Mouse (Mus musculus): ENCODE results near the gene Arhgap31. TPM values are rescaled to one million over a fixed set of nuclear protein-coding genes. Genes with fewer than 3 reads are reported as not detected.
A peak's percentile ranks its signal among the peaks of the same experiment; 100 is the strongest.

The Arhgap31 gene
- polyA plus RNA-seq, 1 experiment from 2014 or later: 8.0 TPM

- 61% methylated on average over 6 of the region's 6 CpGs for WGBS
- no peak overlapping the region for H3K9ac ChIP-seq (replicated peaks; ENCODE audit: low read length)
- ATAC-seq (replicated peaks; ENCODE audit: insufficient number of reproducible peaks, low FRiP score, low TSS enrichment, low read depth): no peak
These were observed 80.9 kb downstream of the Arhgap31 start for GRCm38 (mm10) chr16:38632147-38632546.

GRCm38 (mm10) chr16:38625811-38626369, 87.2 kb downstream of the Arhgap31 start:
- Histone ChIP-seq H3K9ac (replicated peaks; ENCODE audit: low read length) (no peak overlapping the region), H3K4me3 (ENCODE audit: low read depth, low read length) (no peak overlapping the region), H3K27me3 (ENCODE audit: control insufficient read depth, insufficient read depth, low read length) (no peaks in the 10 kb centered on the region), H3K4me1 (ENCODE audit: control insufficient read depth, insufficient read depth, low read length) (no peaks in the 10 kb centered on the region), H3K36me3 (replicated peaks; ENCODE audit: control insufficient read depth, insufficient read depth, low read depth, low read length) (no peaks in the 10 kb centered on the region), H3K9me3 (replicated peaks; ENCODE audit: control insufficient read depth, low read length) (no peaks in the 10 kb centered on the region), H3K27ac (replicated peaks; ENCODE audit: low read depth, low read length) (no peak overlapping the region), H3K4me2 (ENCODE audit: low read depth, low read length) (no peak overlapping the region)
- ATAC-seq (replicated peaks; ENCODE audit: insufficient number of reproducible peaks, low FRiP score, low TSS enrichment, low read depth) (no peak), DNase-seq (ENCODE audit: low spot score) (no peak)
- 83% methylated on average over 10 of the region's 10 CpGs for WGBS

More at GRCm38 (mm10) chr16:38632147-38632546, 80.9 kb downstream of the Arhgap31 start:
- Histone ChIP-seq H3K27ac (replicated peaks; ENCODE audit: low read depth, low read length) (no peak overlapping the region), H3K4me2 (ENCODE audit: low read depth, low read length) (no peak overlapping the region), H3K4me1 (ENCODE audit: control insufficient read depth, insufficient read depth, low read length) (no peaks in the 10 kb centered on the region), H3K4me3 (ENCODE audit: low read depth, low read length) (no peak overlapping the region), H3K9me3 (replicated peaks; ENCODE audit: control insufficient read depth, low read length) (no peaks in the 10 kb centered on the region), H3K36me3 (replicated peaks; ENCODE audit: control insufficient read depth, insufficient read depth, low read depth, low read length) (no peaks in the 10 kb centered on the region), H3K27me3 (ENCODE audit: control insufficient read depth, insufficient read depth, low read length) (no peaks in the 10 kb centered on the region)
- DNase-seq (ENCODE audit: low spot score): peak; percentile 52

GRCm38 (mm10) chr16:38625411-38625810, 87.7 kb downstream of the Arhgap31 start:
- Histone ChIP-seq H3K36me3 (replicated peaks; ENCODE audit: control insufficient read depth, insufficient read depth, low read depth, low read length) (no peaks in the 10 kb centered on the region), H3K4me2 (ENCODE audit: low read depth, low read length) (no peak overlapping the region), H3K27ac (replicated peaks; ENCODE audit: low read depth, low read length) (no peak overlapping the region), H3K27me3 (ENCODE audit: control insufficient read depth, insufficient read depth, low read length) (no peaks in the 10 kb centered on the region), H3K9ac (replicated peaks; ENCODE audit: low read length) (no peak overlapping the region), H3K9me3 (replicated peaks; ENCODE audit: control insufficient read depth, low read length) (no peaks in the 10 kb centered on the region), H3K4me1 (ENCODE audit: control insufficient read depth, insufficient read depth, low read length) (no peaks in the 10 kb centered on the region), H3K4me3 (ENCODE audit: low read depth, low read length) (no peak overlapping the region)
- ATAC-seq (replicated peaks; ENCODE audit: insufficient number of reproducible peaks, low FRiP score, low TSS enrichment, low read depth) (no peak), DNase-seq (ENCODE audit: low spot score) (no peak)
- WGBS: 94% methylated on average over 7 of the region's 7 CpGs

GRCm38 (mm10) chr16:38624303-38624702, 88.8 kb downstream of the Arhgap31 start:
- Histone ChIP-seq H3K36me3 (replicated peaks; ENCODE audit: control insufficient read depth, insufficient read depth, low read depth, low read length) (no peaks in the 10 kb centered on the region), H3K4me1 (ENCODE audit: control insufficient read depth, insufficient read depth, low read length) (no peaks in the 10 kb centered on the region), H3K4me2 (ENCODE audit: low read depth, low read length) (no peak overlapping the region), H3K27me3 (ENCODE audit: control insufficient read depth, insufficient read depth, low read length) (no peaks in the 10 kb centered on the region), H3K9me3 (replicated peaks; ENCODE audit: control insufficient read depth, low read length) (no peaks in the 10 kb centered on the region), H3K27ac (replicated peaks; ENCODE audit: low read depth, low read length) (no peak overlapping the region), H3K4me3 (ENCODE audit: low read depth, low read length) (no peak overlapping the region), H3K9ac (replicated peaks; ENCODE audit: low read length) (no peak overlapping the region)
- 86% methylated on average over 11 of the region's 11 CpGs for WGBS
- DNase-seq (ENCODE audit: low spot score) (no peak), ATAC-seq (replicated peaks; ENCODE audit: insufficient number of reproducible peaks, low FRiP score, low TSS enrichment, low read depth) (no peak)

- peak; percentile 43 for DNase-seq (ENCODE audit: low spot score)
- 67% methylated on average over 2 of the region's 2 CpGs for WGBS
- Histone ChIP-seq H3K27ac (replicated peaks; ENCODE audit: low read depth, low read length) (no peak overlapping the region), H3K9ac (replicated peaks; ENCODE audit: low read length) (no peak overlapping the region), H3K36me3 (replicated peaks; ENCODE audit: control insufficient read depth, insufficient read depth, low read depth, low read length) (no peaks in the 10 kb centered on the region), H3K4me2 (ENCODE audit: low read depth, low read length) (no peak overlapping the region), H3K9me3 (replicated peaks; ENCODE audit: control insufficient read depth, low read length) (no peaks in the 10 kb centered on the region), H3K4me3 (ENCODE audit: low read depth, low read length) (no peak overlapping the region), H3K4me1 (ENCODE audit: control insufficient read depth, insufficient read depth, low read length) (no peaks in the 10 kb centered on the region), H3K27me3 (ENCODE audit: control insufficient read depth, insufficient read depth, low read length) (no peaks in the 10 kb centered on the region)
- no peak for ATAC-seq (replicated peaks; ENCODE audit: insufficient number of reproducible peaks, low FRiP score, low TSS enrichment, low read depth)
These were observed 90.8 kb downstream of the Arhgap31 start for GRCm38 (mm10) chr16:38622283-38622682.

GRCm38 (mm10) chr16:38620696-38621450, 92.2 kb downstream of the Arhgap31 start:
- Histone ChIP-seq H3K9me3 (replicated peaks; ENCODE audit: control insufficient read depth, low read length) (no peaks in the 10 kb centered on the region), H3K4me2 (ENCODE audit: low read depth, low read length) (no peak overlapping the region), H3K9ac (replicated peaks; ENCODE audit: low read length) (no peak overlapping the region), H3K36me3 (replicated peaks; ENCODE audit: control insufficient read depth, insufficient read depth, low read depth, low read length) (no peaks in the 10 kb centered on the region), H3K27ac (replicated peaks; ENCODE audit: low read depth, low read length) (no peak overlapping the region), H3K4me3 (ENCODE audit: low read depth, low read length) (no peak overlapping the region), H3K4me1 (ENCODE audit: control insufficient read depth, insufficient read depth, low read length) (no peaks in the 10 kb centered on the region), H3K27me3 (ENCODE audit: control insufficient read depth, insufficient read depth, low read length) (no peaks in the 10 kb centered on the region)
- DNase-seq (ENCODE audit: low spot score): no peak
- 90% methylated on average over 16 of the region's 16 CpGs for WGBS
- ATAC-seq (replicated peaks; ENCODE audit: insufficient number of reproducible peaks, low FRiP score, low TSS enrichment, low read depth): no peak

- Histone ChIP-seq H3K9me3 (replicated peaks; ENCODE audit: control insufficient read depth, low read length) (no peaks in the 10 kb centered on the region), H3K4me3 (ENCODE audit: low read depth, low read length) (no peak overlapping the region), H3K4me1 (ENCODE audit: control insufficient read depth, insufficient read depth, low read length) (no peaks in the 10 kb centered on the region), H3K27ac (replicated peaks; ENCODE audit: low read depth, low read length) (no peak overlapping the region), H3K4me2 (ENCODE audit: low read depth, low read length) (no peak overlapping the region), H3K9ac (replicated peaks; ENCODE audit: low read length) (no peak overlapping the region), H3K27me3 (ENCODE audit: control insufficient read depth, insufficient read depth, low read length) (no peaks in the 10 kb centered on the region), H3K36me3 (replicated peaks; ENCODE audit: control insufficient read depth, insufficient read depth, low read depth, low read length) (no peaks in the 10 kb centered on the region)
- no peak for ATAC-seq (replicated peaks; ENCODE audit: insufficient number of reproducible peaks, low FRiP score, low TSS enrichment, low read depth)
- DNase-seq (ENCODE audit: low spot score): peak; percentile 80
- 20% methylated on average over 6 of the region's 6 CpGs for WGBS
These were observed 94.0 kb downstream of the Arhgap31 start for GRCm38 (mm10) chr16:38619054-38619453.

- Histone ChIP-seq H3K27ac (replicated peaks; ENCODE audit: low read depth, low read length) (no peak overlapping the region), H3K9me3 (replicated peaks; ENCODE audit: control insufficient read depth, low read length) (no peaks in the 10 kb centered on the region), H3K27me3 (ENCODE audit: control insufficient read depth, insufficient read depth, low read length) (no peaks in the 10 kb centered on the region), H3K36me3 (replicated peaks; ENCODE audit: control insufficient read depth, insufficient read depth, low read depth, low read length) (no peaks in the 10 kb centered on the region), H3K4me3 (ENCODE audit: low read depth, low read length) (no peak overlapping the region), H3K4me2 (ENCODE audit: low read depth, low read length) (no peak overlapping the region), H3K9ac (replicated peaks; ENCODE audit: low read length) (no peak overlapping the region), H3K4me1 (ENCODE audit: control insufficient read depth, insufficient read depth, low read length) (no peaks in the 10 kb centered on the region)
- WGBS: 94% methylated on average over 13 of the region's 13 CpGs
- ATAC-seq (replicated peaks; ENCODE audit: insufficient number of reproducible peaks, low FRiP score, low TSS enrichment, low read depth) (no peak), DNase-seq (ENCODE audit: low spot score) (no peak)
These were observed 95.1 kb downstream of the Arhgap31 start for GRCm38 (mm10) chr16:38617977-38618376.

Data from embryonic facial prominence, embryonic 11.5 days (tissue).